Mouse (Mus musculus): ENCODE data around the gene Mfap1b.
"Not testable (repeated sequence)": the region's sequence is repeated elsewhere in the genome, so short reads cannot be mapped to it uniquely, and the experiment has no call there.

Mfap1b gene

DNA sequence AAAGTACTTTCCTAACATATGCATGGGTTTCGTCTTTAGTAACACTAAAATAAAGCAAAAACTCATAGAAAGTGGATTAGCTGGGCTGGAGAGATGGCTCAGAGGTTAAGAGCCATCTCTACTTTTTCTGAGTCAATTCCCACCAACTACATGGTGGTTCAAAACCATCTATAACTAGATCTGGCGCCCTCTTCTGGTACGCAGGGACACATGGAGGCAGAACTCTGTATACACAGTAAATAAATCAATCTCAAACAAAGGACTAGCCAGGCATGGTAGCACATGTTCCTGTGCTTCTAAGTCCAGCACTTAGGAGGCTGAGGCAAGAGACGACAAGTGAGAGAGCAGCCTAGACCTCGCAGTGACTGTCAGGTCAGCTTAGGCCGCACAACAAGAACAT lies 4.9 kb downstream of the Mfap1b start:
- not testable (repeated sequence) for DNase-seq

DNA sequence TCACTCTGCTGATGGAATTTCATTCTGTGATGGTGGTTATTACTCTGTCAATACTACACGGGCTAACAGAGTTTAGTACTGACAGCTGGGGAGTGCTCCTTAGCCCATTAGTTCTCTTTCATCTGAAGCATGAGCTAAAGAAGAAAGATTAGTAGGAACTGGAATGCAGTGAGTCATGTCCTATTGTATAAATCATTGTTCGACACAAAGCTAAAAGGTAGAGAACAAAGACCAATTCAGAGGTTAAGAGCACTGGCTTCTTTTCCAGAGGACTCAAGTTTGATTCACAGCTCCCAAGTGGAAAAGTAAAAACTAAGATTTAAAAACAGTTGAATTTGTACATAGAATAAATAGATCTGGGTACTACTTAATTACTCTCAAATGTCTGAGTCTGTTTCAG lies 13.8 kb downstream of the Mfap1b start:
- no peak for DNase-seq

DNA sequence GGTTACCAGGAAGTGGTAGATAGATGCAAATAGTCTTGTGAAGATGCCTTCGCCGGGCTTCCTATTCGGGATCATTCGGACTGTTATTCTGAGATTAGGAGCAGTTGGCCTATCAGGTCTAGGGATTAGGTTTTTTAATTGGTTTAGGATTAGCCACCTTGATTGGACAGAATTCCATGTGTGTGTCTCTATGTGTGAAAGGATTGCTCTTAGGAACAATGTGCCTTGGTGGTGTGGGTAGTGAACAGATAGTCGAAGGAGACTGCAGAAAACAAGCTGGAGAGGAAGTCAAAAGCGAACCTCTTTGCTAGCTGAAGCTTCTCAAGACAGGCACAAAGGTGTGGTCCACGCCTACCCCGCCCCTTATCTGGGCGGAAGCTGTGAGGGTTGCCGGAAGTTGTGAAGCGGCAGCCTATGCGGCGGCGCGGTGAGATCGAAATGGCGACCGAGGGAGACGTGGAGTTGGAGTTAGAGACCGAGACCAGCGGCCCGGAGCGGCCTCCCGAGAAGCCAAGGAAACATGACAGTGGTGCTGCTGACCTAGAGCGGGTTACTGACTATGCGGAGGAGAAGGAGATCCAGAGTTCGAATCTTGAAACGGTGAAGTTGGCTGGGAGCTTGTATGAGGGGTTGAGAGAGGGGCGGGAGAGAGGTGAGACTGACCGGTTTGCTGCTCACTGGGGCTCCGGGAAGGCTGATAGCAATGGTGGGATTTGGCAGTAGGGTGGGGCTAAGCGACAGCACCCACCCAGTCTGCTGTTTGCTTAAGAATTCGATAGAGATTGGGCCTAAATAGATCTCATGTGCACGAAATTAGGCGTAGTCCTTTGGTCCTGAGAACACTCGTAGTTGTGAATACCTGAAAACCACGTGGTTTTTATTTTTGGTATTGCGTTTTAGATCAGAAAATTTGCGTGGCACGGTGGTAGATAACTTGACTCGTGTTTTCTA lies 16.9 kb downstream of the Mfap1b start, which contains the start of gene Serinc4:
TSS of gene Serinc4 (minus strand) at position 90 of the 951 bp plus-strand sequence.
- DNase-seq, result peak; percentile 78 to 82

DNA sequence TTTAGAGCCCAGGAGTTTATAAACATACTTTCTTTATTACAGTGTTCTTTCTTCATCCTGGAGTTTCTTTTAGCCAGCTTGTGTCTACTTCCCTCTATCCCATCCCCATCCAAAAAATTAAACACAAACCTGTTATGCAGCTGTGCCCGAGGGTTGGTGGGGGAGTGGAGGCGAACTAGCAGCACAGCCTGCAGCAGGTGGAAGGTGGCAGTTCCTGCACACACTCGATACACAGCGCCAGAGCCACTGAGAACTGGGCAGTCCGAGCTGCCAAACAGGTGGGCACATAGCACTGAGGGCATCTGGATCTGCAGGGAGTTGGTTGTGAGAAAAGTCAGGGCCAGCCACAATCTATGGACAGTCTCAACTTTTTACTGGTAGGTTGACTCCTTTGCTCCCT lies 18.3 kb downstream of the Mfap1b start:
- no peak for DNase-seq

DNA sequence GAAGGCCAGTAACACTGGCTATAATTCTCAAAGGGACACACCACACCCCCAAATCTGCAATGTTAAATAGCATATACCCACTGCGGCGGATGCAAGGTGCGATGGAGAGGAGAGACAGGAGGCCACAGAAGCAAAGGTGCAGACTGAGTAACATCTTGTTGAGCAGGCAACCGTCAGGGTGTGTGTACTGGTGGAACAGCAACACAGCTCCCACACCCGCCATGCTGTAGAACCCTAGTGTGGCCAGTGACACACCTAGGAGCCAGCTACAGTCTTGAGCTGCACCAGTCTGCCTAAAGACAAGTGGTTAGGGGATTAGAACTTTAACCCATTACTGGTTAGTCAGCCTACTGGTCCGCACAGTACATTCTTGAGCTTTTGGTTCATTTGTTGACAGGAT lies 19.9 kb downstream of the Mfap1b start:
- no peak for DNase-seq

DNA sequence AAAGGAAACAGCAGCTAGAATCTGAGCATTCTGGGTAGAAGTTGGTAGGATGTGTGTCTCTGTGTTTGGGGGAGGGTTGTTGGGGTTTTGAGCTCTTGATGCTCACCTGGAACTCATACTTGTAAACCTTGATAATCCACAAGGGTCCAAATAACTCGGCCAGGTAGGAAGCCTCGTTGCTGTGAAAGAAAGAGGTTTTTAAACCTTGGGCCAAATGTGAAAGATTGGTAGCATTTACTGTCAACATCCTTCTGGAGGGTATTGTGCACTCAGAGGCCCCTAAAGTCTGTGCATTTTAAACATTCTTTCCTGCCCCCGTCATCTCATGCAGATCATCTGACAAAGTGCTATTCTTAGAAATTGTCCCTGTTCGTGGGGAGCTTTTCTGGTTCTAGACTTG lies 20.9 kb downstream of the Mfap1b start, which contains the start of gene Hypk:
TSS of gene Hypk (plus strand) at position 301 of the 400 bp plus-strand sequence.
- DNase-seq, result no peak

DNA sequence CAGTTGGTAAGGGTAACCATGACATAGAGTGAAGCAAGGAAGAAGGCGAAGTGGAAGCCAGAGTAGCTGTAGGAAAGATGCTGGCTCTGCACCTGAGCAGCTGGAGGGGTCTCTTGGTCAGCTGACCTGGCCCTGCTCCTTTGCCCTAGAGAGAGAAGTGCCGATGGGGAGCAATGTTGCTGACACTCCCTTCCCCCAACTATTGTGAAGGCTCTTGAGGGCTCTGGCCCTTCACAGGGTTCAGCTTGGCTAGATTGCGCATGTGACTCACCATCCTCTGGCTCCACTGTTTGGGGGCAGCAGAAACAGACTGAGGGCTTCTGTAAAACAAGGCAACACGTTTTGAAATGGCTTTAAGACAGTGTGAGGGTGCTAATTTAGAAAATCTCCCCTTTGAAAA lies 21.5 kb downstream of the Mfap1b start:
- no peak for DNase-seq

DNA sequence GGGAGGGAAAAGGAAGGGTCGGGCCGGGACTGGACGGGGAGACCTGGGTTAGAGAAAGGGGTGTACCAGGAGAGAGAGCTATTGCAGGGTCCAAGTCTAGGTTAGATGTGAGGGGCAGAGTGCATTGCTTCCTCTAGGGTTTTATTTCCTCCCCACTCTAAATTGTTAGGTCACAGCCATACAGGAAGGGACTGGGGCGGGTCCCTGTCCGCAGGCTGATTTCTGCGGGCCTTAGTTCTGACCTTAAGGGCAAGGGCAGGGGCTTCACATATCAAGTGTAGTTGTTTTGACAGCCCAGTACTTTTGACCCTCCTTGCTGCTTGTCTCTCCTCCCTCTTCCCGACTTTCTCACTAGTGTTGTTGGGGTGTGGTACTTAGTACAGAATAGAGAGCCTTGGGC lies 23.8 kb downstream of the Mfap1b start:
- no peak for DNase-seq

DNA sequence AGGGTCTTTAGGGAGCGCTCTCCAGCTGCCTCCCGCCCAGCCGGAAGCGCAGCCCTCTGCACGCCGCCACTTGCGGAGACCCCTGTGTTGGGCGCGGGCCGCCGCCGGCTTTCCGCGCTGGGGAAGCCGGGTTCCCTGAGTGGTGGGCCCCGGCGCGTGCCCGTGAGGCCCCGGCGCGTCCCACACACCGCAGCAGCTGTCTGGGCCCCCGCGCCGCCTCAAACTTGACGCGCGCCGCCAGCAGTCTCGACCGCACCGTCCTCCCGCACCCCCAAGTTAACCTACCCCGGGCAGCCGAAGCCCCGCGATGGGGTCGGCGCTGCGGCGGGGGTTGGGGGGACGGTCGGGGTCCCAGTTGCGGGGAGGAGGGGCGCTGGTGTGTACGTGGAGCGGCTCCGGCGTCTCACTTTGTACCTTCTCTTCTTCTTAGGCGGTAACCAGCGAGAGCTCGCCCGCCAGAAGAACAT lies 24.3 kb downstream of the Mfap1b start:
- no peak for DNase-seq

DNA sequence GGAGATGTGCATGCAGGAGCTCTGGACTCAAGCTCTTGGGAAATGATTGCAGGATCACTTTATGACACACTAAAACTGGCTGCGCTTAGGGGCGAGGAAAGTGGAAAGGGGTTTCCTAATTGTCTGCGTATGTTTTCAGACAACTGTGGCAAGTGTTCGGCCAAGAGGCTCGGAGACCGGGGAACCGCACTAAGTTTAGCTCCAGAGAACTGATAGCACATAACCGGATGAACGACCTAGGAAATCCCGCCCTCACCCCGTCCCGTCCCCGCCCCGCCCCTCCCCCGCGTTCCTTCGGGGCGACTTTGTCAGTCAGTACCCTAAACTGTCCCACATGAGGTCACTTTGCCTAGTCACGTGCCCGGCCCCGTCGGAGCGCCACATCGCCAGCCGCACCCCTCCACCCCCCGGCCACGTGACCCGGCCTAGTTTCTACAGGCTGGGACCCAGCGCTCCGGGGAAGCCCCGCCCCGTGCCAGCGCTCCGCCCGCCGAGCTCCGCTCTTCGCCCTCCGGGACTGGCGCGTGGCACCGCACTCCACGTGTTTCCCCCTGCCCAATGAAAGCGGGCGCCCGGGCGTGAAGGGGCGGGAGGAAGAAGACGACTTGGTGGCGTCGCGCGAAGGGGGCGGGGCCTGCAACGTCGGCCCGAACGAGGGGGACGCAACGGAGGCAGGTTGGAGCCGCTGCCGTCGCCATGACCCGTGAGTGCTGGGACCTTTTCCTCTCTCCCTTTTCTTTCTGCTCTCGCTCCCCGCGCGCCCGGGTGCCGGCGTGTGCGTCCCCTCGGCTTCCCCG lies 24.9 kb downstream of the Mfap1b start, which contains the start of gene Serf2:
TSS of gene Serf2 (plus strand) at position 457 of the 797 bp plus-strand sequence.
- DNase-seq, result peak; percentile 98 to 99

DNA sequence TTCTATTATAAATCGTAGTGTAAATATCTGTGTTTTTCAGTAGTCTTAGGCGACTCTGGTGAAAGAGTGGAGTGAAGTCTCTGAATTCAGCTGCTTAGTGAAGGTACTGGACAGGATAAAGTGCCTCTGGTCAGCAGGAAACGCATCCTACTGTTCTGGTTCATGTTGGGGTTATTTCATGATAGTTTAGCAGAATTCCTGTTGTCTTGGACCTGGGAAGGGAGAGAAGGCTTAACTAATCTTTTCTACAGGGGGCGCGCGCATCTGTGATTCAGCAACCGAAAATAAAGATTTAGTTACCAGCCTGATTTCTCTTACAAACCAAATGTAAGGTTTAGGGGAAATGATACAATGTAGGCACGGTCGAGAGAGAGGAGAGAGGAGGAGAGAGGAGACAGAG lies 25.7 kb downstream of the Mfap1b start:
- DNase-seq, result peak; percentile 32 to 38

DNA sequence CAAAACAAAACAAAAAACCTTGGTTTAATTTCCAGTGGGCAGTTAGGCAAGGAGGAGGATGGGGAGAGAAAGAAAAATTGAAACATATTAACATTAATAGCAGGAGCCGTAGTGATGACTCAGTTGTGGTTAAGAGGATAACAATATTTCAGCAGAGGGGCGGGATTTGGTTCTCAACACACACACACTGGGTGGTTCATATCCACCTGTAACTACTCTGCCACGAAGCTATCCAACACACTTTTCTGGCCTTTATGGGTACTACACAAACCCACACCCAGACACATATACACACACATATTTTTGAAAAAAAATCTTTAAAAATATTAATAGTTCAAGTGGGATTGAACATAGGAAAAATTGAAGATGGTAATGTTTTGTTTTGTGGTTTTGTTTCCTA lies 26.9 kb downstream of the Mfap1b start:
- DNase-seq, result no peak

DNA sequence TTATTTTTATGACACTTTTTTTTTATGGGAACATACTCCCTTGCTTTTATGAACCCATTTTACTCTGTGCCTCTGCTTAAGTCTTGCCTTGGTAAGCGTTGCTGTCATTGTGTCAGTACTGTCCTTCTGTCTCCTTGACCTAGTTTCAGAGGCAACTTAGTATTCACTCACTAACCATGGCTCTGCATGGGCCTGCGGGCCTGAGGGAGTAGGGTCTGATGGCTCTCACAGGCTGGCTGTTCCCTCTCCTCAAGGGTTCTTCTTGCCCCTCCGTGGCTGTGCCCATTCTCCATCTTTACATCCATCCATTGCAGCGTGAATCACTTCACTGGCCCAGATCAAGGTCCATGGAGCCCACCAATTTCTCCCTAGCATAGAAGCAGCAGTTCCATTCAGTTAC lies 27.4 kb downstream of the Mfap1b start:
- DNase-seq, result no peak

DNA sequence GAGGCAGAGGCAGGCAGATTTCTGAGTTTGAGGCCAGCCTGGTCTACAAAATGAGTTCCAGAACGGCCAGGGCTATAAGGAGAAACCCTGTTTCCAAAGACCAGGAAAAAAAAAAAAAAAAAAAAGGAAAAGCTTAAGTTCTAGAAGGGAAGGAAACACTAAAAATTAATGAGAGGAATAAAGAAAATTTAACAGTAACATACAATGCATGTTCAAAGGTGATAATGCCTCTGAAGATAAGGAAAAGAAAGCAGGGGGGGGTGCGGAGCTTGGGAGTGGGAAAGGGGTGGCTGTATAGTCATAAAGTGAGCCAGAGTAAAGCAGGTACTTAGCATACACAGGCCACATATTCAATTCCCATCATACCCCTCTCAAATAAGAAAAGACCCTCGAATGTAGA lies 28.8 kb downstream of the Mfap1b start:
- no peak for DNase-seq

DNA sequence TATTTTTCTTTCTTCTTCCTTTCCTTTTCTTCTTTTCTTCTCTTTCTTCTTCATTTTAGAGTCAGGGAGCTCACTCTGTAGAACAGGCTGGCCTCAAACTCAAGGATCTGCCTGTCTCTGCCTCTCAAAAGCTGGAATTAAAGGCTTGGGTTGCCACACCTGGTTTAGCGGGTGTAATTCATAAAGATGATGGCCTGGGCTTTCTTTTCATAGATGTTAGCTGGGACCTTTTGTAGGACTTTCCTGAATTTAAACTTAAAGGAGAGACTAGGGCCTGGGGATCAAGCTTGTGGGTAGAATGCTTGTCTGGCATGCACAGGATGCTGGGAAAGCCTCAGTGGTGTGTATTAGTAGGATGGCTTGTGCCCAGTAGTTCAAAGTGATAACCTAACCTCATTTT lies 29.7 kb downstream of the Mfap1b start, which contains the start of gene Ell3:
TSS of gene Ell3 (minus strand) at position 101 of the 400 bp plus-strand sequence.
- DNase-seq, result no peak

DNA sequence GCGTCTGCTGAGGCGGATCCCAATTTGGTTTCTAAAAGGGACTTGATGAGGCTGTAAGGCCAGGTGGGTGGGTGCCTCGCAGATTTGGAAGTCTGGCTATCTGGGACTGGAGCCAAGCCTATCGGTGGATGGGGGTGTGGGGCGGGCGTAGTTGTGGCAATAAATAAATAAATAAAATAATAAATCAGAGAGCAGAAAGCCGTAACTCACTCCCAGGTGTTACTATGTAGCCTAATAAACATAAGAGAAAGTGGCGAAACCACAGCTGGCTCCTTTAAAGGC lies 30.9 kb downstream of the Mfap1b start:
- DNase-seq, result no peak

DNA sequence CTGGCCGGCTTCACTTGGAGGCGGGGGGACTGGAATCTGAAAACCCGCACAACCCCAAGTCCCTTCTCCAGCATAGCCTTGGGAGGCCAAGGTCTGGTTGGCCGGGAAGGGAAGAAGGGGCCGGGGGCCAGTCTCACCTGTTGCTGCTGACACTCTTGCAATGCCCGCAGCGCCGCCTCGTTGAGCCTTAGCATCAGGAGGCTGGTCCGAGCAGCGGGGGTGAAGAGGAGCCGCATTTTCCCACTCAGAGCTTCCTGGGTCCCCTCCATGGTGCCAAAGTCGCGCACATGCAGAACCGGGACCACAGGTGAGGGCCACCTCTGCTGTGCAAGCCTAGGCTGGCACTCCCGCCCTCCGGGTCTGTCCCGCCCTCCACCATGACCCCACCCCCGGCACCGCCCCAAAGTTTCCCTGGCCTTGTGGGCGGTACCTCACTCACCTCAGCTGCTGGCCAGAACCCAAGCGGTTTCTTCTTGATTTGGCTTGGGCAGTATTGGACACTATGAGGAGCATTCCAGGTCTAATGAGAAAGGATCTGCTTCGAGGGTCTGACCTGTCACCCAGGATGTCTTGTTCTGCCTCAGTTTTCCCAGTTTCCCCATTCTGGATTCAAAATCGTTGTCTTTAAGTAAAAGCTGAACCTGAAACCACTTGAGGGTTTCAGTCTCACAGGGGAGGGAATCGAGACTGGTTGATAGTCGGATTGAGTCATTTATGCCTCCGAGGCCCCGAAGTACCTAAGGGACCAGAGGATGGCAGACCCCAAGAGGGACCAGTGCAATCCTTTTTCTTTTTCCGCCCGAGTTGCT lies 31.4 kb downstream of the Mfap1b start:
- DNase-seq, result peak; percentile 68 to 70

DNA sequence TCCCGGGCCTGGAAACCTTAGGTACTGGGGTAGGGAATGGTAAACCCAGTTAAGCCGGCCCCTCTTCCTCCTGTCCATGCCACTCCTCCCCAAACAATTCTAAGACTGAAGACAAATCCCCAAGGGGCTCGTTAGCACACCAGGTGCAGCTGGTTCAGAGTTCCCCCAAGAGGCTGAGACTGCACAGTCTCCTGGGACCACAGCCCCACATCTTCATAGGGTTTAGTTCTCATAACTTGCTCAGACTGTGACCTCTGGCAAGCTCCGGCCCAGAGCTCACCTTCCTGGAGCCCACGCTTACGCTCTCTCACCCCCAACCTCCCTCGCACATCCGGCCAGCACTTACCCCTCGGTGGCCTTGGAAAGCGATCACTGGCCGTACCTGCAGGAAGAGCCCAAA lies 32.1 kb downstream of the Mfap1b start:
- no peak for DNase-seq

DNA sequence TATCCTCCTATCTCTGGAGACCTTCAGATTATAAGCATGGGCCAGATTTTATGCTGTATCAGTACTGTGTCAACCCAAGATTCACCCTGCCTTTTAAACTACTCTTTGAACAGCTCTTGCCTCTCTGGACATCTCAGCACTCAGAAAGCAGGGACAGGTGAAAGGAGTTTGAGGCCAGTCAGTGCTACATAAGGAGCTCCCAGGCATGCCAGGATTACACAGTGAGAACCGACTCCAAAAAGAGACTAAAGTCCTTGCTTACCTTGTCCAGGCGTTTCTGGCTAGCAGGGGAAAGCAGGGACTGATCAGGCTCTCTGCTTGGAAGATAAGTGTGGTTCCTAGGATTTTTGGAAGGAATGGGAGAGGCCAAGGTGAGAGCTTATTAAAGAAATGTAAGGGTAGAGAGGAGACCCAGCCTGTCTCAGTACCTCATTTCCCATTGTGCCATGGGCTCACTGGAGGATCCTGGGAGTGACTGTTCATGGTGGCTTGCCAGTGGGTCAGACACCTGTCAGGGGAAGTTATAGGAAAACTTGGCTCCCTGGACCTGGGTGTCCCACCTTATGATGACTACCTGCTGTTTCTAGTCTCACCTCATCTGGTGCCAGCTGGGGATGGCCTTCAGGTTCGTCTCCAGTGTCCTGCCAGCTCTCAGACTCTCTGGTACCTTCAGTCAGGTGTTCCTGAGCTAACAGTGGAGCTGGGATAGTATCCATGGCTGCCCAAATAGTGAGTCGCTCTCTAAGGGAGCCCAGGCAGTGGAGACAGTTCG lies 32.8 kb downstream of the Mfap1b start:
- DNase-seq, result no peak

DNA sequence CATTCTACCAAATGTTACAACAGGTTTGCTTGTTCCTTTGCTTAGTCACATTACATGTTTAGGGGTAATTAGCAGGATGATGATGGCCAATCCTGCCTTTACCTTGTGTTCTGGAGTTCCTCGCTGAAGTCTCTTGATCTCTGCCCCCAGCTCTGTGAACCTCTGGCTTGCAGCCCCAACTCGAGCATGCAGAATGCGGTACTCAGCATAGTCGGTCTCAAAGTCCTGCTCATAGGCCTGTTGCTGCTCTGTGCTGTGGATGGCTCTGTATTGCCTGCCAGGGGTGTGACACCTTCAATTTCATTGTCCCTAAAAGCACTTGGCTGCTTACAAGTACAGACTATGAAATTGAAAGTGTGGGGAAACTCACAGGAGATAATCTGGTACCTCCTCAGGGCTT lies 34.1 kb downstream of the Mfap1b start:
- DNase-seq, result no peak

DNA sequence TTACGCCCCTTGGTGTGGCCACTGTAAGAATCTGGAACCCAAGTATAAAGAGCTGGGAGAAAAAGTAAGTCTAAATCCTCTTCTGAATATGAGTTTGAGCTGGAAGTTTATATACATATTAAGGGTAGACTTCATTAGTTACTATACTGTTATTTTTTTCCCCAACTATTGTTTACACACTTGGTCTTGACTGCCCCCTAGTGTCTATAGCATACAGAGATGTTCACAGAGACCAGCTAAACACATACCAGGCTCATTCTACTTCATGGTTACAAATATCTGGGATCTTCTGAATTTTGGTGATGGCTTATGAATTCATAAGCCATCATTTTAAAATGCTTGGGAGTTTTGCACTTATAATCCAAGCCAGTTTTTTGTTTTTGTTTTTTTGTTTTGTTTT lies 39.0 kb downstream of the Mfap1b start:
- no peak for DNase-seq

DNA sequence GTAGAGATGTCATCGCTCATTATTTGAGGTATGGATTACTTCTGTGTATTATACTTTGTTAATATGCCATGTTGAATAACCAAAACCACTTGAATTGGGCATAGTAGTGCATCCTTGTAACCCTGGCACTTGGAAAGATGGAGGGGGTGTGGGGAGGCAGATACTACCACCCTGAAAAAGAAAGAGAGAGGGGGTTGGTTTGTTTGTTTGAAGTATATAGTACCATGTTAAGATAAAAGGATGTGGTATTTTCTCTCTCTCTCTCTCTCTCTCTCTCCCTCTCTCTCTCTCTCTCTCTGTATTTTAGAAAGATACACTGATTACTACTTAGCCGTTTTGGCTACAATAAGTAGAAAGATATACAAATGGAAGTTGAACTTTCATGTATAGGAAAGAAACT lies 48.0 kb downstream of the Mfap1b start:
- DNase-seq, result no peak
